Mouse (Mus musculus) liver, embryonic 14.5 days (tissue): ENCODE data around the gene Klra3. TPM values are rescaled to one million over a fixed set of nuclear protein-coding genes. Genes with fewer than 3 reads are reported as not detected.
"Not testable (repeated sequence)": the region's sequence is repeated elsewhere in the genome, so short reads cannot be mapped to it uniquely, and the experiment has no call there.

Source experiments
- ATAC-seq: fragments of 200-750 bp; cut with Nextera tagmentation; 2 replicates; pipeline ENCODE4 v1.8.0; 2017; ENCODE audit warnings: moderate number of reproducible peaks, mild to moderate bottlenecking, moderate library complexity; ENCODE audit not compliant: insufficient read depth
- DNase-seq, 3 experiments: peaks; one replicate each; pipeline ENCODE4 v3.0.0-alpha.2; 2012 to 2013; ENCODE audit warnings: low read depth in 3 of 3, low spot score in 3 of 3
- H3K27ac ChIP-seq: fragments of 300-500 bp; sonication (generic); 2 replicates; pipeline ENCODE4 v1.5.1; 2014; ENCODE audit warnings: moderate library complexity, mild to moderate bottlenecking, control low read depth, inconsistent platforms
- H3K27me3 ChIP-seq: fragments of 300-500 bp; sonication (generic); 2 replicates; pipeline ENCODE4 v1.6.1; 2014; ENCODE audit warnings: mild to moderate bottlenecking, low read length, moderate library complexity; ENCODE audit not compliant: control insufficient read depth, insufficient read depth
- H3K36me3 ChIP-seq: fragments of 300-500 bp; sonication (generic); replicated peaks from 2 replicates; pipeline ENCODE4 v1.6.1; 2014; ENCODE audit warnings: low read depth; ENCODE audit not compliant: control insufficient read depth, insufficient read depth
- H3K4me1 ChIP-seq, 2 experiments: fragments of 200-500 bp in 1 of 2; fragments of 300-500 bp in 1 of 2; sonication (generic) in 1 of 2; replicated peaks; 2 replicates each; pipeline ENCODE4 v1.6.1; 2012 to 2014; ENCODE audit warnings: antibody characterized with exemption in 1 of 2, inconsistent platforms in 1 of 2, low read length in 1 of 2; ENCODE audit not compliant: control insufficient read depth in 2 of 2, insufficient read depth in 2 of 2
- H3K4me2 ChIP-seq: fragments of 300-500 bp; sonication (generic); 2 replicates; pipeline ENCODE4 v1.6.1; 2014; ENCODE audit warnings: low read depth, mild to moderate bottlenecking, control low read depth, moderate library complexity
- H3K4me3 ChIP-seq, 2 experiments: fragments of 200-500 bp in 1 of 2; fragments of 300-500 bp in 1 of 2; sonication (generic) in 1 of 2; 2 replicates each; pipeline ENCODE4 v1.5.1; 2012 to 2014; ENCODE audit warnings: low read depth in 2 of 2, low read length in 2 of 2, mild to moderate bottlenecking in 2 of 2, control low read depth in 1 of 2, inconsistent platforms in 1 of 2, moderate library complexity in 1 of 2; ENCODE audit not compliant: insufficient read depth in 1 of 2
- H3K9ac ChIP-seq: fragments of 300-500 bp; sonication (generic); replicated peaks from 2 replicates; pipeline ENCODE4 v1.6.1; 2014; ENCODE audit warnings: mild to moderate bottlenecking, control low read depth, moderate library complexity
- H3K9me3 ChIP-seq: fragments of 300-500 bp; sonication (generic); 2 replicates; pipeline ENCODE4 v1.6.1; 2016; ENCODE audit warnings: low read length, mixed read lengths; ENCODE audit not compliant: control insufficient read depth
- CTCF ChIP-seq: IDR thresholded peaks from 2 replicates; pipeline ENCODE4 v1.5.1; 2016; ENCODE audit warnings: antibody characterized with exemption, low read depth, control low read depth
- EP300 ChIP-seq: IDR thresholded peaks from 2 replicates; pipeline ENCODE4 v1.6.1; 2016; ENCODE audit warnings: antibody characterized with exemption, low read depth
- WGBS: fragments of 180-500 bp; shearing (Covaris S2); extraction: QIAGEN DNeasy Blood & Tissue Kit; methylation state at CpG from one replicate; pipeline ENCODE4 v1.1.7; 2014; ENCODE audit not compliant: insufficient replicate concordance; 5-methylcytosine and 5-hydroxymethylcytosine counted together
- polyA plus RNA-seq, 2 experiments: library from polyadenylated mRNA; depleted of rRNA in 1 of 2; stranded (reverse) in 1 of 2; unstranded in 1 of 2; fragments of >200 nt; fragmentation: Nextera tagmentation in 1 of 2; extraction: Ambion mirVana in 1 of 2; gene quantifications; 2 replicates each; pipeline versions ENCODE4 v1.2.1 to v1.2.3; 2012 to 2014

Gene Klra3
- polyA plus RNA-seq, 2 experiments: not detected

DNA sequence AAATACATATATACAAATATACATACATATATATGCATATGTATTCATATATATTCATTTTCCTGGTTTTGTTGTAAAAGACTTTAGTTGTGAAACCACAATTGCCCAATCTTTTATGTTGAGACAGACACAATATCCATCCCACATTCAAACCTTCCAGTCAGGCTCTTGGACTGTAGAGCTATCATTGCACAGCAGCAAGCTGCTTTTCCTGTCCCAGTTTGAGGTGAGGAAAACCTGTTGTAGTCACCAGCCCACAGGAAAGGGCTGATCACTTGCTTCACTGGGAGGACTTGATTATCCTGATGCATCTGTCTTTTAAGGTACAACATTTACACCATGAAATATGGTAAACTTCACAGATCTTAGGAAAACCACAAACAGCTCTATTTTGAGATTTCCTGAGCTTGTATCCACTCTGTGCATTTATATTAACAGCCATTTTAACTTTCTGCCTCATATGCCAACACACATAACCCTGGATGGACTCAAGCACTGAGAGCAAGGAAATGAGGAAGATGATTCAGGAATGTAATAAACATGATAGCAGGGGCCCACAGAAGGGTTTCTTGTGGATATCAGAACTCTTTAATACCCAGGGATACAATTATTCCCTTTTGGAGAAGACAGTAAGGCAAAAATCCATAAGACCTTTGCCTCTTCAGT lies 49.3 kb downstream of the Klra3 start:
- no peak overlapping the region for H3K9ac ChIP-seq
- H3K27me3 ChIP-seq: no peaks in the 10 kb centered on the region
- no peaks in the 10 kb centered on the region for H3K9me3 ChIP-seq
- H3K4me2 ChIP-seq: no peak overlapping the region
- no peak overlapping the region for H3K27ac ChIP-seq
- no peaks in the 10 kb centered on the region for H3K4me1 ChIP-seq
- H3K4me3 ChIP-seq: no peak overlapping the region
- no peak for TF ChIP-seq CTCF
- no peak for TF ChIP-seq EP300
- H3K36me3 ChIP-seq: no peaks in the 10 kb centered on the region
- DNase-seq: no peak
- no peak for ATAC-seq

DNA sequence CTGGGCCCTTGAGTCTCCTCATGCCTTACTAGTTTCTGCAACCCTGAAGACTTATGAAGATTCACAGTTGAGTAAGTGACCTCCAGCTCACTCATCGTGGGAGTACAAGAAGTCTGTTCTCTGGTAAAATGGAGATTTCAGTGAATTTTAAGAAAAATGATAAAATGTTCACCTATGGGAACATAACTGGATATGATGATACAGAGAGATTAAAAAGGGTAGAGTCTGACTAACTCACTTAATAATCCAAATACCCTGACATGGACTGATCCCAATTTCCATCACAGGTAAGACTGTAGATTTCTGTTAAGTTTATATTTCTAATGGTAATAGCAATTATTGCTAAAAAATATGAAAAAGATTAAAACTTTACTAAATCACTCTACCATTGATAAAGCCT lies 55.5 kb downstream of the Klra3 start, which contains the start of gene Klra10:
Gene Klra10, minus strand, starts transcription at position 101 of the 400 bp plus-strand sequence.
- 53% methylated on average over 1 of the region's 1 CpGs for WGBS
- H3K4me2 ChIP-seq, H3K9ac ChIP-seq, H3K36me3 ChIP-seq, H3K9me3 ChIP-seq, H3K4me1 ChIP-seq, DNase-seq, ATAC-seq, H3K27ac ChIP-seq, H3K4me3 ChIP-seq, H3K27me3 ChIP-seq: not testable (repeated sequence)

Other genes starting within 250 kb of the Klra3 start
- gene Klra8, start 207.7 kb downstream of the Klra3 start, polyA plus RNA-seq (2012; rRNA removed): not detected in 2 replicates
- not detected in 2 replicates for gene Klra8, start 207.7 kb downstream of the Klra3 start, polyA plus RNA-seq (2014; fragmentation: Nextera tagmentation; extraction: Ambion mirVana)
- not detected in 2 replicates for gene Klra9, start 144.5 kb downstream of the Klra3 start, polyA plus RNA-seq (2012; rRNA removed)
- not detected in 2 replicates for gene Klra9, start 144.5 kb downstream of the Klra3 start, polyA plus RNA-seq (2014; fragmentation: Nextera tagmentation; extraction: Ambion mirVana)
- gene Klra7, start 104.3 kb downstream of the Klra3 start, polyA plus RNA-seq (2012; rRNA removed): not detected in 2 replicates
- not detected in 2 replicates for gene Klra7, start 104.3 kb downstream of the Klra3 start, polyA plus RNA-seq (2014; fragmentation: Nextera tagmentation; extraction: Ambion mirVana)
- not detected in 2 replicates for gene Klra10, start 55.6 kb downstream of the Klra3 start, polyA plus RNA-seq (2012; rRNA removed)
- not detected in 2 replicates for gene Klra10, start 55.6 kb downstream of the Klra3 start, polyA plus RNA-seq (2014; fragmentation: Nextera tagmentation; extraction: Ambion mirVana)
- not detected in 2 replicates for gene Klra1, start 49.3 kb upstream of the Klra3 start, polyA plus RNA-seq (2012; rRNA removed)
- gene Klra1, start 49.3 kb upstream of the Klra3 start, polyA plus RNA-seq (2014; fragmentation: Nextera tagmentation; extraction: Ambion mirVana): not detected in 2 replicates